Mouse (Mus musculus): ENCODE measurements around the gene Wdfy3. TPM values are rescaled to one million over a fixed set of nuclear protein-coding genes. Genes with fewer than 3 reads are reported as not detected.

The Wdfy3 gene
- polyA plus RNA-seq, 1 experiment from 2014 or later = 18.8 TPM

GRCm38 (mm10) chr5:102003371-102003770 is 66.3 kb downstream of the Wdfy3 start:
- WGBS = 67% methylated on average over 3 of the region's 3 CpGs
- no peak overlapping the region for H3K27ac ChIP-seq (ENCODE audit: low read depth)

DNA sequence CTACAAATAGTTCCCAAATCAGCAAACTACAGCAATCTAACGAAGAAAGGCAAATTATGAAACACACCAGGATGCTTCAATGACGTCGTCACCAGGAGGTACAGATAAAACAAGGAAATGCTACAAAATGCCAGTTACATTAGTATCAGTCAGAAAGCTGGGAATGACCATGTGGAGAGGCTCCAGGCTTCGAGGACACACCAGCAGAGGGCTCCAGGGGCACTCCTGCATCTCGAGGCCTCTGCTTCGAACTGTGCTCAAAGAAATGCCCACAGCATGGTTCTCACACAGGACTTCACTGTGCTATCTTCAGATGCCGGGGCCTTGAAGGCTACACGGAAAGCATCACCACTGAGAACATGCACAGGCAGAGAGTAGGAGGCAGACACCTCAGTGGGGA is 68.7 kb downstream of the Wdfy3 start:
- no peak for DNase-seq (ENCODE audit: low spot score)
- H3K9me3 ChIP-seq (ENCODE audit: control insufficient read depth, low read length) = no peaks in the 10 kb centered on the region
- no peak overlapping the region for H3K4me3 ChIP-seq (ENCODE audit: low read depth, low read length)
- H3K27me3 ChIP-seq (replicated peaks; ENCODE audit: control insufficient read depth, insufficient read depth, low read length) = no peaks in the 10 kb centered on the region
- H3K4me2 ChIP-seq (ENCODE audit: low read length) = no peak overlapping the region
- no peak for ATAC-seq (replicated peaks; ENCODE audit: low FRiP score, low TSS enrichment, low read depth)
- WGBS = 86% methylated on average over 8 of the region's 8 CpGs
- H3K4me1 ChIP-seq (replicated peaks; ENCODE audit: control insufficient read depth, insufficient read depth, low read length) = no peaks in the 10 kb centered on the region
- H3K36me3 ChIP-seq (ENCODE audit: control insufficient read depth, insufficient read depth, low read length) = peaks cover 3% of the 10 kb centered on the region; the same call in 1 of the 2 replicates
- H3K27ac ChIP-seq (ENCODE audit: low read depth) = no peak overlapping the region
- H3K9ac ChIP-seq (ENCODE audit: low read length) = no peak overlapping the region

More at GRCm38 (mm10) chr5:102003371-102003770, 66.3 kb downstream of the Wdfy3 start:
- DNase-seq (ENCODE audit: low spot score) (no peak), ATAC-seq (replicated peaks; ENCODE audit: low FRiP score, low TSS enrichment, low read depth) (no peak)
- H3K9me3 ChIP-seq (ENCODE audit: control insufficient read depth, low read length) = no peaks in the 10 kb centered on the region
- H3K4me3 ChIP-seq (ENCODE audit: low read depth, low read length) = no peak overlapping the region
- H3K36me3 ChIP-seq (ENCODE audit: control insufficient read depth, insufficient read depth, low read length) = peaks cover 6% of the 10 kb centered on the region; the same call in 1 of the 2 replicates
- no peaks in the 10 kb centered on the region for H3K4me1 ChIP-seq (replicated peaks; ENCODE audit: control insufficient read depth, insufficient read depth, low read length)
- no peak overlapping the region for H3K4me2 ChIP-seq (ENCODE audit: low read length)
- no peaks in the 10 kb centered on the region for H3K27me3 ChIP-seq (replicated peaks; ENCODE audit: control insufficient read depth, insufficient read depth, low read length)
- H3K9ac ChIP-seq (ENCODE audit: low read length) = no peak overlapping the region

- WGBS = 60% methylated on average over 6 of the region's 6 CpGs
- no peak overlapping the region for H3K9ac ChIP-seq (ENCODE audit: low read length)
- H3K36me3 ChIP-seq (ENCODE audit: control insufficient read depth, insufficient read depth, low read length) = peaks cover 3% of the 10 kb centered on the region; the same call in 1 of the 2 replicates
- H3K4me1 ChIP-seq (replicated peaks; ENCODE audit: control insufficient read depth, insufficient read depth, low read length) = no peaks in the 10 kb centered on the region
- H3K27me3 ChIP-seq (replicated peaks; ENCODE audit: control insufficient read depth, insufficient read depth, low read length) = no peaks in the 10 kb centered on the region
- no peak overlapping the region for H3K4me2 ChIP-seq (ENCODE audit: low read length)
- DNase-seq (ENCODE audit: low spot score) = no peak
- no peak overlapping the region for H3K27ac ChIP-seq (ENCODE audit: low read depth)
- no peaks in the 10 kb centered on the region for H3K9me3 ChIP-seq (ENCODE audit: control insufficient read depth, low read length)
- no peak for ATAC-seq (replicated peaks; ENCODE audit: low FRiP score, low TSS enrichment, low read depth)
- H3K4me3 ChIP-seq (ENCODE audit: low read depth, low read length) = no peak overlapping the region
Observed at GRCm38 (mm10) chr5:101998971-101999370, 70.8 kb downstream of the Wdfy3 start.

- no peak overlapping the region for H3K4me2 ChIP-seq (ENCODE audit: low read length)
- WGBS = 84% methylated on average over 11 of the region's 11 CpGs
- no peak for ATAC-seq (replicated peaks; ENCODE audit: low FRiP score, low TSS enrichment, low read depth)
- no peak overlapping the region for H3K4me3 ChIP-seq (ENCODE audit: low read depth, low read length)
- no peak overlapping the region for H3K9ac ChIP-seq (ENCODE audit: low read length)
- H3K36me3 ChIP-seq (ENCODE audit: control insufficient read depth, insufficient read depth, low read length) = peaks cover 3% of the 10 kb centered on the region; the same call in 1 of the 2 replicates
- H3K27ac ChIP-seq (ENCODE audit: low read depth) = no peak overlapping the region
- no peak for DNase-seq (ENCODE audit: low spot score)
- H3K27me3 ChIP-seq (replicated peaks; ENCODE audit: control insufficient read depth, insufficient read depth, low read length) = no peaks in the 10 kb centered on the region
- H3K4me1 ChIP-seq (replicated peaks; ENCODE audit: control insufficient read depth, insufficient read depth, low read length) = no peaks in the 10 kb centered on the region
- H3K9me3 ChIP-seq (ENCODE audit: control insufficient read depth, low read length) = no peaks in the 10 kb centered on the region
Observed at GRCm38 (mm10) chr5:101996036-101996735, 73.5 kb downstream of the Wdfy3 start.

DNA sequence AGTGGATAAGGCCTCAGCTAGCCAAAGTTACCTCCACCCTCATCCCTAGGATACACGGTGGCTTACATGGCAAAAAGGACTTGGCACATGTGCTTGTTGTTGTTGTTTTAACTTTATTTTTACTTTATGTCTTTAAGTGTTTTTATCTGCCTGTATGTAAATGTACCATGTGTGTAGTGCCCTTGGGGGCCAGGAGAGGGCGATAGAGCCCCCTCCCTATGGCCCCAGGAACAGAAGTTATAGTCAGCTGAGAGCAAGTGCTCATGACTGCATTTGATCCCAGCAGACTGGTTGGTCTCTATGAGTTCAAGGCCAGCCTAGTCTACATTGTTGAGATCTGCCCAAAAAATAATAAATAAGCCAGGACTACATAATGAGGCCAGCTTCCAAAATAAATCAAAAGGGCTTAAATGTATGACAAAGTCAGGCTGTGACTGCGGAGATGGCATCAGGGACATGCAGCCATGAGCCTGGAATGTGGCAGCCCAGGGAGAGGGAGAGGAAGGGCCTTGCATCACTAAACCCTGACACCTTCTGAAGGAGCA is 74.2 kb downstream of the Wdfy3 start:
- 77% methylated on average over 3 of the region's 3 CpGs for WGBS
- no peak overlapping the region for H3K27ac ChIP-seq (ENCODE audit: low read depth)
- no peak overlapping the region for H3K4me2 ChIP-seq (ENCODE audit: low read length)
- no peak overlapping the region for H3K9ac ChIP-seq (ENCODE audit: low read length)
- H3K9me3 ChIP-seq (ENCODE audit: control insufficient read depth, low read length) = no peaks in the 10 kb centered on the region
- no peaks in the 10 kb centered on the region; the same call in 1 of the 2 replicates for H3K4me1 ChIP-seq (replicated peaks; ENCODE audit: control insufficient read depth, insufficient read depth, low read length)
- ATAC-seq (replicated peaks; ENCODE audit: low FRiP score, low TSS enrichment, low read depth) (no peak), DNase-seq (ENCODE audit: low spot score) (no peak)
- H3K36me3 ChIP-seq (ENCODE audit: control insufficient read depth, insufficient read depth, low read length) = peaks cover 3% of the 10 kb centered on the region; the same call in 1 of the 2 replicates
- H3K27me3 ChIP-seq (replicated peaks; ENCODE audit: control insufficient read depth, insufficient read depth, low read length) = no peaks in the 10 kb centered on the region
- H3K4me3 ChIP-seq (ENCODE audit: low read depth, low read length) = no peak overlapping the region

- no peak overlapping the region for H3K27ac ChIP-seq (ENCODE audit: low read depth)
- no peaks in the 10 kb centered on the region for H3K27me3 ChIP-seq (replicated peaks; ENCODE audit: control insufficient read depth, insufficient read depth, low read length)
- H3K36me3 ChIP-seq (ENCODE audit: control insufficient read depth, insufficient read depth, low read length) = no peaks in the 10 kb centered on the region
- no peaks in the 10 kb centered on the region; the same call in 1 of the 2 replicates for H3K4me1 ChIP-seq (replicated peaks; ENCODE audit: control insufficient read depth, insufficient read depth, low read length)
- no peak overlapping the region for H3K9ac ChIP-seq (ENCODE audit: low read length)
- 75% methylated on average over 5 of the region's 5 CpGs for WGBS
- no peak overlapping the region for H3K4me3 ChIP-seq (ENCODE audit: low read depth, low read length)
- H3K9me3 ChIP-seq (ENCODE audit: control insufficient read depth, low read length) = no peaks in the 10 kb centered on the region
- no peak overlapping the region for H3K4me2 ChIP-seq (ENCODE audit: low read length)
- ATAC-seq (replicated peaks; ENCODE audit: low FRiP score, low TSS enrichment, low read depth) = no peak
- no peak for DNase-seq (ENCODE audit: low spot score)
Observed at GRCm38 (mm10) chr5:101993996-101994395, 75.7 kb downstream of the Wdfy3 start.

DNA sequence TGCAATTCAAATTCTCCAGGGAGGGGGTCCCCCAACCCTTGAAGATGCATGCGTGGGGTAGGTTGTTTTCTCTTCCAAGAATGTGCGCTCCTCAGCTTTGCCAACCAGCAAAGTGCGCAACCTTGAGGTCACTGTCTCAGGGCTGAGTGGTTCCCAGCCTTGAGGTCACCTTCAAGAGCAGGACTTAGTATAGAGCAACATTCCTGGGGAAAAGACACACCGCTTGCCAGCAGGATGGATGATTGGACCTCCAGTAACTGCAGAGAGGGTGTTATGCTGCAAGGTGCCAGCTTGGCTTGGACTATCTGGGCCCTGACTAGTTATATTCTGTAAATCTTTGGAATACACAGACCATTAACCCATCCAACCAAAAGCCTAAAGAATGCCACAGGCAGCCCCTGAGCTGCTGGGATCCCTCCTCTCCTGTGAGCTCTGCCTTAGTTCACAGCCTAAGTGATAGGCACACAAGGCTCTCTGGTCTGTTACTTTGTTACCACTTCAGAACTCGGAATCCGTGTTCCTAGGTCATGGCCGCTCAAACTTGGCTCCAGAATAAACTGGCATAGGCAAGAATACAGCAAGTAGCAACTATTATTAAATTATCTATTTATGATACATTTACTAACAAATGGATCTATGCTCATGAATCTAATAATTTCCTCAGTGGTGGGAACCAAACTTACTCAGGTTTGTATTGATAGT is 76.6 kb downstream of the Wdfy3 start:
- no peak for ATAC-seq (replicated peaks; ENCODE audit: low FRiP score, low TSS enrichment, low read depth)
- Histone ChIP-seq H3K9me3 (ENCODE audit: control insufficient read depth, low read length) (no peaks in the 10 kb centered on the region), H3K9ac (ENCODE audit: low read length) (no peak overlapping the region), H3K4me1 (replicated peaks; ENCODE audit: control insufficient read depth, insufficient read depth, low read length) (no peaks in the 10 kb centered on the region; the same call in 1 of the 2 replicates), H3K27me3 (replicated peaks; ENCODE audit: control insufficient read depth, insufficient read depth, low read length) (no peaks in the 10 kb centered on the region), H3K27ac (ENCODE audit: low read depth) (no peak overlapping the region), H3K4me3 (ENCODE audit: low read depth, low read length) (no peak overlapping the region), H3K4me2 (ENCODE audit: low read length) (no peak overlapping the region), H3K36me3 (ENCODE audit: control insufficient read depth, insufficient read depth, low read length) (no peaks in the 10 kb centered on the region)
- no peak for DNase-seq (ENCODE audit: low spot score)
- 94% methylated on average over 7 of the region's 7 CpGs for WGBS

- ATAC-seq (replicated peaks; ENCODE audit: low FRiP score, low TSS enrichment, low read depth) = no peak
- H3K4me1 ChIP-seq (replicated peaks; ENCODE audit: control insufficient read depth, insufficient read depth, low read length) = no peaks in the 10 kb centered on the region; the same call in 1 of the 2 replicates
- WGBS = 65% methylated on average over 7 of the region's 7 CpGs
- H3K4me3 ChIP-seq (ENCODE audit: low read depth, low read length) = no peak overlapping the region
- H3K36me3 ChIP-seq (ENCODE audit: control insufficient read depth, insufficient read depth, low read length) = no peaks in the 10 kb centered on the region
- no peaks in the 10 kb centered on the region for H3K27me3 ChIP-seq (replicated peaks; ENCODE audit: control insufficient read depth, insufficient read depth, low read length)
- 0 out of 2 replicates have a peak overlapping the region, but pooled peaks have one; percentile 11 for H3K4me2 ChIP-seq (ENCODE audit: low read length)
- H3K27ac ChIP-seq (ENCODE audit: low read depth) = no peak overlapping the region
- H3K9ac ChIP-seq (ENCODE audit: low read length) = no peak overlapping the region
- DNase-seq (ENCODE audit: low spot score) = no peak
- no peaks in the 10 kb centered on the region for H3K9me3 ChIP-seq (ENCODE audit: control insufficient read depth, low read length)
Observed at GRCm38 (mm10) chr5:101990298-101990845, 79.3 kb downstream of the Wdfy3 start.
